Comparison of ENCODE assay signal across 19 mouse cellular contexts in genomic region chr15:41311728-41312320, GRCm38 (mm10).
DNase-seq lines count a peak whose midpoint lies in the region; ATAC-seq and TF ChIP-seq lines count a peak whose summit lies in the region.
"Had no signal": no experiment of that assay in that cellular context is flagged by ENCODE, and none has a peak within 500 bp of the region (broad histone marks: within the 10 kb centered on the region; RNA-seq: fewer than 3 reads in every experiment).

No protein-coding gene starts in this region.

- no peak overlapping the region for H3K4me2 ChIP-seq in liver, embryonic 12.5 days
- H3K4me2 ChIP-seq: intestine, embryonic 15.5 days; midbrain, embryonic 13.5 days had no signal

- 43% methylated on average over 5 of the region's 5 CpGs for WGBS in liver, embryonic 12.5 days (ENCODE audit: insufficient replicate concordance)

- peak; percentile 9 for DNase-seq in layer of hippocampus, adult 9-11 months
- no peak for DNase-seq in layer of hippocampus, postnatal 36 days
- peak; percentile 11 to 28 for DNase-seq in right cerebral cortex, postnatal 36 days (ENCODE audit: low spot score in 2 of 2)
- DNase-seq in right cerebral cortex, postnatal 25 days: no peak
- DNase-seq: cerebellum, adult 11-12 months; cerebellum, postnatal 10 days; gastrocnemius, postnatal 25 days; kidney, adult 8-10 months; kidney, postnatal 10 days had no signal

- no peak for TF ChIP-seq POLR2A in bone marrow macrophage, adult 2 months (IDR thresholded peaks at IDR 0.05; ENCODE audit: borderline replicate concordance, low read depth, low read length)

- H3K4me1 ChIP-seq in bone marrow macrophage, adult 2 months (ENCODE audit: control insufficient read depth, insufficient read depth, low read length): peaks cover 23% of the 10 kb centered on the region
- H3K4me1 ChIP-seq in liver, embryonic 12.5 days: no peaks in the 10 kb centered on the region
- H3K4me1 ChIP-seq: forebrain, embryonic 10.5 days; intestine, embryonic 15.5 days; midbrain, embryonic 13.5 days had no signal

- no peak for ATAC-seq in megakaryocyte-erythroid progenitor cell, adult 5-6 weeks (replicated peaks; ENCODE audit: low FRiP score, low TSS enrichment, poor library complexity, severe bottlenecking)
- ATAC-seq in liver, embryonic 12.5 days: no peak
- ATAC-seq: forebrain, embryonic 16.5 days; hindbrain, embryonic 16.5 days; intestine, embryonic 15.5 days; midbrain, embryonic 13.5 days had no signal

- TF ChIP-seq CTCF in bone marrow macrophage, adult 2 months (IDR thresholded peaks at IDR 0.05; ENCODE audit: low read depth, low read length): no peak

- no peaks in the 10 kb centered on the region for H3K36me3 ChIP-seq in liver, embryonic 12.5 days
- H3K36me3 ChIP-seq: forebrain, embryonic 10.5 days; intestine, embryonic 15.5 days; midbrain, embryonic 13.5 days had no signal

- no peak overlapping the region for H3K9ac ChIP-seq in liver, embryonic 12.5 days
- H3K9ac ChIP-seq: intestine, embryonic 15.5 days; liver, embryonic 14.5 days; midbrain, embryonic 13.5 days had no signal

- no peak overlapping the region for H3K4me3 ChIP-seq in bone marrow macrophage, adult 2 months (ENCODE audit: insufficient read depth, low read length)
- no peak overlapping the region for H3K4me3 ChIP-seq in liver, embryonic 12.5 days
- H3K4me3 ChIP-seq: forebrain, embryonic 10.5 days; intestine, embryonic 15.5 days; midbrain, embryonic 13.5 days had no signal

- H3K9me3 ChIP-seq in liver, embryonic 12.5 days (replicated peaks): no peaks in the 10 kb centered on the region
- H3K9me3 ChIP-seq: forebrain, embryonic 10.5 days; intestine, embryonic 15.5 days; midbrain, embryonic 13.5 days had no signal

- peak overlapping the region; percentile 39 for H3K27ac ChIP-seq in bone marrow macrophage, adult 2 months (ENCODE audit: insufficient read depth, low read depth, low read length)
- no peak overlapping the region for H3K27ac ChIP-seq in liver, embryonic 12.5 days
- H3K27ac ChIP-seq: forebrain, embryonic 10.5 days; intestine, embryonic 15.5 days; liver, embryonic 14.5 days; macrophage; midbrain, embryonic 13.5 days had no signal

- no peaks in the 10 kb centered on the region for H3K27me3 ChIP-seq in liver, embryonic 12.5 days (replicated peaks)
- H3K27me3 ChIP-seq: intestine, embryonic 15.5 days; midbrain, embryonic 13.5 days had no signal

Comparison
In these comparisons a context has a peak if more than half of its experiments do, and no peak if none do; other contexts are left out.
1. DNase-seq: peak in layer of hippocampus, adult 9-11 months (single experiment) and right cerebral cortex, postnatal 36 days (2 of 2); none in layer of hippocampus, postnatal 36 days (0 of 2) and right cerebral cortex, postnatal 25 days (single experiment).